In genomic region chr11:62820661-62821437, GRCm38 (mm10) we compare ENCODE assay signal across 8 mouse cellular contexts. TPM values are rescaled to one million over a fixed set of nuclear protein-coding genes. Genes with fewer than 3 reads are reported as not detected.
A peak's percentile ranks its signal among the peaks of the same experiment; 100 is the strongest.
DNase-seq lines count a peak whose midpoint lies in the region; ATAC-seq and TF ChIP-seq lines count a peak whose summit lies in the region.

No protein-coding gene starts in this region.

- TF ChIP-seq POLR2A in myocyte (IDR thresholded peaks at IDR 0.05; ENCODE audit: insufficient read length, low read depth), result peak; percentile 20

- H3K27ac ChIP-seq in forebrain, embryonic 13.5 days, result no peak overlapping the region
- 0 out of 2 replicates have a peak overlapping the region, but pooled peaks have one; percentile 18 for H3K27ac ChIP-seq in hindbrain, embryonic 11.5 days (ENCODE audit: low read depth, low read length)
- H3K27ac ChIP-seq in liver, embryonic 12.5 days, result no peak overlapping the region

- H3K4me1 ChIP-seq in forebrain, embryonic 13.5 days, result peaks cover 19% of the 10 kb centered on the region
- H3K4me1 ChIP-seq in hindbrain, embryonic 11.5 days (replicated peaks; ENCODE audit: control insufficient read depth, insufficient read depth, low read length), result 0 out of 2 replicates have a peak, but pooled peaks cover 2% of the 10 kb centered on the region
- peaks cover 27% of the 10 kb centered on the region for H3K4me1 ChIP-seq in liver, embryonic 12.5 days

- H3K79me2 ChIP-seq in myocyte (ENCODE audit: control insufficient read depth, insufficient read depth), result peaks cover 54% of the 10 kb centered on the region

- H3K9me3 ChIP-seq in forebrain, embryonic 13.5 days (replicated peaks), result no peaks in the 10 kb centered on the region
- no peaks in the 10 kb centered on the region for H3K9me3 ChIP-seq in hindbrain, embryonic 11.5 days (ENCODE audit: control insufficient read depth, low read length)
- no peaks in the 10 kb centered on the region for H3K9me3 ChIP-seq in liver, embryonic 12.5 days (replicated peaks)

- DNase-seq in frontal cortex, postnatal 36 days (ENCODE audit: low spot score in 2 of 2), result peak; percentile 4 to 11
- no peak for DNase-seq in frontal cortex, postnatal 10 days (ENCODE audit: low spot score in 2 of 2)
- peak; percentile 55 for DNase-seq in adipocyte (ENCODE audit: low spot score)
- DNase-seq in hindbrain, embryonic 11.5 days (ENCODE audit: low spot score), result peak; percentile 50
- DNase-seq in urinary bladder, postnatal 36 days (ENCODE audit: low spot score in 2 of 2), result peak; percentile 21 to 32

- WGBS in forebrain, embryonic 13.5 days, result 18% methylated on average over 16 of the region's 16 CpGs
- 20% methylated on average over 16 of the region's 16 CpGs for WGBS in hindbrain, embryonic 11.5 days
- WGBS in liver, embryonic 12.5 days (ENCODE audit: insufficient replicate concordance), result 16% methylated on average over 16 of the region's 16 CpGs

- H3ac ChIP-seq in myocyte (ENCODE audit: control insufficient read depth, insufficient read length), result peak overlapping the region; percentile 16

- no peaks in the 10 kb centered on the region for H3K27me3 ChIP-seq in forebrain, embryonic 13.5 days
- H3K27me3 ChIP-seq in hindbrain, embryonic 11.5 days (ENCODE audit: control insufficient read depth, insufficient read depth, low read length), result no peaks in the 10 kb centered on the region
- H3K27me3 ChIP-seq in liver, embryonic 12.5 days (replicated peaks), result peaks cover 30% of the 10 kb centered on the region
- H3K27me3 ChIP-seq in myocyte (ENCODE audit: control insufficient read depth, insufficient read depth, insufficient read length), result no peaks in the 10 kb centered on the region

- H3K36me3 ChIP-seq in forebrain, embryonic 13.5 days (ENCODE audit: poor library complexity, severe bottlenecking), result no peaks in the 10 kb centered on the region
- no peaks in the 10 kb centered on the region for H3K36me3 ChIP-seq in hindbrain, embryonic 11.5 days (ENCODE audit: control insufficient read depth, insufficient read depth, low read length)
- no peaks in the 10 kb centered on the region for H3K36me3 ChIP-seq in liver, embryonic 12.5 days
- peaks cover 10% of the 10 kb centered on the region for H3K36me3 ChIP-seq in myocyte (ENCODE audit: control insufficient read depth, insufficient read depth)

- peak overlapping the region; percentile 45 for H3K9ac ChIP-seq in forebrain, embryonic 13.5 days
- H3K9ac ChIP-seq in hindbrain, embryonic 11.5 days (ENCODE audit: low read depth, low read length), result peak overlapping the region; percentile 16; the same call in 1 of the 2 replicates
- H3K9ac ChIP-seq in liver, embryonic 12.5 days, result no peak overlapping the region

- peak; percentile 30; the same call in 1 of the 2 replicates for ATAC-seq in forebrain, embryonic 13.5 days
- peak; percentile 35; the same call in 1 of the 2 replicates for ATAC-seq in hindbrain, embryonic 11.5 days (ENCODE audit: low FRiP score)
- 0 out of 2 replicates have a peak, but pooled peaks have one; percentile 15 for ATAC-seq in liver, embryonic 12.5 days

- H3K4me2 ChIP-seq in forebrain, embryonic 13.5 days, result peak overlapping the region; percentile 61
- H3K4me2 ChIP-seq in hindbrain, embryonic 11.5 days (replicated peaks; ENCODE audit: low read depth, low read length), result peak overlapping the region; percentile 50
- H3K4me2 ChIP-seq in liver, embryonic 12.5 days, result peak overlapping the region; percentile 58
- H3K4me2 ChIP-seq in myocyte (ENCODE audit: low read depth), result peak overlapping the region; percentile 91

- peak overlapping the region; percentile 34 for H3K4me3 ChIP-seq in forebrain, embryonic 13.5 days
- peak overlapping the region; percentile 19 for H3K4me3 ChIP-seq in hindbrain, embryonic 11.5 days (ENCODE audit: low read depth, low read length)
- peak overlapping the region; percentile 40 for H3K4me3 ChIP-seq in liver, embryonic 12.5 days
- peak overlapping the region; percentile 98 for H3K4me3 ChIP-seq in myocyte

TF ChIP-seq in myocyte, 11 proteins besides CTCF, POLR2A, EP300 and RAD21:
- no peak for TF ChIP-seq USF1 (IDR thresholded peaks at IDR 0.05; ENCODE audit: low read depth)
- TF ChIP-seq CEBPB (IDR thresholded peaks at IDR 0.05; ENCODE audit: insufficient read depth, poor library complexity, severe bottlenecking), result no peak
- TF ChIP-seq E2F4 (IDR thresholded peaks at IDR 0.05; ENCODE audit: insufficient read depth), result no peak
- no peak for TF ChIP-seq SRF (IDR thresholded peaks at IDR 0.05; ENCODE audit: control insufficient read depth, insufficient read length, low read depth)
- TF ChIP-seq REST (IDR thresholded peaks at IDR 0.05; ENCODE audit: insufficient read depth, insufficient read length), result no peak
- no peak for TF ChIP-seq MAX (IDR thresholded peaks at IDR 0.05; ENCODE audit: low read depth)
- TF ChIP-seq MYOD1 (IDR thresholded peaks at IDR 0.05; ENCODE audit: control insufficient read depth in 1 of 3, insufficient read length in 2 of 3, low read depth in 2 of 3), result peak in 2 of 3 experiments; percentile 14 to 32
- TF ChIP-seq POLR2AphosphoS2 (IDR thresholded peaks at IDR 0.05; ENCODE audit: insufficient read length, low read depth), result no peak
- TF ChIP-seq TCF12 (IDR thresholded peaks at IDR 0.05; ENCODE audit: insufficient read depth, poor library complexity, severe bottlenecking), result no peak
- TF ChIP-seq TCF3 (IDR thresholded peaks at IDR 0.05; ENCODE audit: insufficient read length, low read depth), result no peak
- peak in 2 of 3 experiments; percentile 46 to 76 for TF ChIP-seq MYOG (IDR thresholded peaks at IDR 0.05; ENCODE audit: control insufficient read depth in 1 of 3, insufficient read depth in 1 of 3, insufficient read length in 2 of 3, low read depth in 2 of 3)

RNA-seq across cellular contexts. Expression of gene Trim16, which starts 0.8 kb away (rescaled TPM):
- 3.1 and 3.5 TPM in 2 replicates for polyA plus RNA-seq in forebrain, embryonic 13.5 days (2015; fragmentation: Nextera tagmentation; extraction: Ambion mirVana)
- 5.3 and 6.4 TPM in 2 replicates for polyA plus RNA-seq in hindbrain, embryonic 11.5 days (2014; fragmentation: Nextera tagmentation; extraction: Ambion mirVana)
- 1.5 and 1.8 TPM in 2 replicates for polyA plus RNA-seq in liver, embryonic 12.5 days (2016; fragmentation: Nextera tagmentation; extraction: Ambion mirVana)
- polyA plus RNA-seq in myocyte (2012; fragmentation: generic; extraction: Trizol), result 16.9 TPM

RNA-seq across cellular contexts. Expression of gene Fbxw10, which starts 26.0 kb away (rescaled TPM):
- polyA plus RNA-seq in forebrain, embryonic 13.5 days (2015; fragmentation: Nextera tagmentation; extraction: Ambion mirVana), result 0.14 and 0.21 TPM in 2 replicates
- polyA plus RNA-seq in hindbrain, embryonic 11.5 days (2014; fragmentation: Nextera tagmentation; extraction: Ambion mirVana), result 0.49 and 0.65 TPM in 2 replicates
- polyA plus RNA-seq in liver, embryonic 12.5 days (2016; fragmentation: Nextera tagmentation; extraction: Ambion mirVana), result 0.17 and 0.28 TPM in 2 replicates
- not detected for polyA plus RNA-seq in myocyte (2012; fragmentation: generic; extraction: Trizol)

RNA-seq across cellular contexts. Expression of gene Zfp286, which starts 31.6 kb away (rescaled TPM):
- 34.9 TPM in 2 replicates for polyA plus RNA-seq in forebrain, embryonic 13.5 days (2015; fragmentation: Nextera tagmentation; extraction: Ambion mirVana)
- 27.4 and 31.1 TPM in 2 replicates for polyA plus RNA-seq in hindbrain, embryonic 11.5 days (2014; fragmentation: Nextera tagmentation; extraction: Ambion mirVana)
- 2.8 and 3.0 TPM in 2 replicates for polyA plus RNA-seq in liver, embryonic 12.5 days (2016; fragmentation: Nextera tagmentation; extraction: Ambion mirVana)
- not detected for polyA plus RNA-seq in myocyte (2012; fragmentation: generic; extraction: Trizol)

RNA-seq across cellular contexts. Expression of gene Tvp23b, which starts 58.4 kb away (rescaled TPM):
- 48.4 and 50.9 TPM in 2 replicates for polyA plus RNA-seq in forebrain, embryonic 13.5 days (2015; fragmentation: Nextera tagmentation; extraction: Ambion mirVana)
- 41.7 and 53.0 TPM in 2 replicates for polyA plus RNA-seq in hindbrain, embryonic 11.5 days (2014; fragmentation: Nextera tagmentation; extraction: Ambion mirVana)
- polyA plus RNA-seq in liver, embryonic 12.5 days (2016; fragmentation: Nextera tagmentation; extraction: Ambion mirVana), result 32.2 and 35.0 TPM in 2 replicates
- polyA plus RNA-seq in myocyte (2012; fragmentation: generic; extraction: Trizol), result 18.2 TPM

Comparison
In these comparisons a context has a peak if more than half of its experiments do, and no peak if none do; other contexts are left out.
1. DNase-seq: peak in frontal cortex, postnatal 36 days (2 of 2), adipocyte (single experiment), hindbrain, embryonic 11.5 days (single experiment) and urinary bladder, postnatal 36 days (2 of 2); none in frontal cortex, postnatal 10 days (0 of 2).
2. H3K4me3 ChIP-seq: peak in every context shown above with its lines; median percentile 98 in myocyte; 40 in liver, embryonic 12.5 days; 34 in forebrain, embryonic 13.5 days; 19 in hindbrain, embryonic 11.5 days.
3. Peak in every context shown above with its lines, with median percentiles within 50 percentile points of each other: ATAC-seq and H3K4me2 ChIP-seq.